Mouse (Mus musculus) v-Abl transformed pro-B cells (cell line): ENCODE measurements around the gene 4430402I18Rik.
"Not testable (repeated sequence)": the region's sequence is repeated elsewhere in the genome, so short reads cannot be mapped to it uniquely, and the experiment has no call there.

Experiments
- in situ Hi-C, 2 experiments: fragments of 400-800 bp; cut with MboI; formaldehyde crosslinking; loops; one replicate each; pipeline ENCODE4 v1.15.1; 2025; ENCODE audit not compliant: unreplicated experiment in 2 of 2

The 4430402I18Rik gene

DNA sequence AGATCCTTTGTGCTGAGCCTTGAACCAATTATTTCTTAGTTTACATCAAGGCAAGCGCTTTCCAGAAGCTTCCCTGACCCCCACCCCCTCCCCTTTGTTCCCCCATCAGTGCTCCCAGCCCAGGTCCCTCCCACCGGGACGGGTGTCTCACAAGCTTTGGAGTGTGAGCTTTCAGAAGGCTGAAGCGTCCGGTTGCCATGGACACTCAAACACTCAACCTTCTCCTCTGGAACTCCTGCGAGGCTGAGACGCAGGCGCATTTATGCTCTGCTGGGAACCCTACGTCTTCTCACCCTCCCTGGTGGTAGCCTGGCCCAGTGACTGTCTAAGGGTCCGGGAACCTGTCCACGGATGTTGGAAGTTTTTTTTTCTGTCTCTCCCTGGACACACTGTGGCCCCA lies at the start of gene 4430402I18Rik:
Gene 4430402I18Rik (minus strand): TSS at position 149 of the 400 bp plus-strand sequence.
- in situ Hi-C loops, result no loop called here

DNA sequence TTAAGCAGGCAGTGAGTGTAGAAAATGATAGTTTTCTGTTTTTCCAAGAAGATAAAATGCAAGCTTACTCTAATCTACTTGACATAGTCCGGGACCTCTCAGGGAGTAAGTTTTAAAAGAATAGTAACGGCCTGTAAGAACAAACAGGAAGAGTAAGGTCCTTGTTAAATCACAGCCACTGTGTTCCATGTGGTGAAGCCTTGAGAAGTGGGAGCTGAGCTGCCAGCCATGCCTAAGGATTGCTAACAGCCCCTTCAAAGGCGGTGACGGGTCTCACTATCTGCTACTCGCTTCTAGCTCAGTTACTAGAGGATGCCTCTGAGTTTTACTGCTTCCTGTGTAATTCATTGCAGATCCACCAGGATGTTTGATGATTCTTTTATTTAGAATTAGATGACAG lies 49.2 kb upstream of the 4430402I18Rik start:
- in situ Hi-C loops, result no loop called here

DNA sequence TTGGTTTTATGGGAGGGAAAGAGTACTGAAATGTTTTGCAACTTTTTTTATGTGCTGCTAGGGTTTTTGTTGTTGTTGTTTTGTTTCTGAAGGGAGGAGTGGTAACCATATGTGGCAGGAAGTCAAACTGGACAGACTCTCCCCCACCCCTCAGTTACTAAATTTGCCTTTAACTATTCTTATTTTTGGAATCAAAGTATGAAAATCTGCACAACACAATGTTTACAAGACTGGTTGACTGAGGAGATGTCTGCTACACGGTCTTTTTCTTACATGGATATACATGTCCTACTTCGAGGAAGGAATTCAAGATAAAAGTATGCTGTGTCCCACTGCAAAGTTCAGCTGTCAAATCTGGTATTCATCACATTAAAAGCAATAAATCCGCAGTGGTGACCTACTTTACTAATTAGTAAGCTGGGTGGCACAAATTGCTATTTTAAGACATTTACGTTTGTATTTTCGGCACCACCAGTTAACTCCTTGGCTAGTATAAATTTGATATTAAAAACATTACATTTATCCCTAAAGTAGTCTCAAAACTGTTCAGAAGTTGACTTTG lies 48.7 kb upstream of the 4430402I18Rik start:
- in situ Hi-C loops, result no loop called here

DNA sequence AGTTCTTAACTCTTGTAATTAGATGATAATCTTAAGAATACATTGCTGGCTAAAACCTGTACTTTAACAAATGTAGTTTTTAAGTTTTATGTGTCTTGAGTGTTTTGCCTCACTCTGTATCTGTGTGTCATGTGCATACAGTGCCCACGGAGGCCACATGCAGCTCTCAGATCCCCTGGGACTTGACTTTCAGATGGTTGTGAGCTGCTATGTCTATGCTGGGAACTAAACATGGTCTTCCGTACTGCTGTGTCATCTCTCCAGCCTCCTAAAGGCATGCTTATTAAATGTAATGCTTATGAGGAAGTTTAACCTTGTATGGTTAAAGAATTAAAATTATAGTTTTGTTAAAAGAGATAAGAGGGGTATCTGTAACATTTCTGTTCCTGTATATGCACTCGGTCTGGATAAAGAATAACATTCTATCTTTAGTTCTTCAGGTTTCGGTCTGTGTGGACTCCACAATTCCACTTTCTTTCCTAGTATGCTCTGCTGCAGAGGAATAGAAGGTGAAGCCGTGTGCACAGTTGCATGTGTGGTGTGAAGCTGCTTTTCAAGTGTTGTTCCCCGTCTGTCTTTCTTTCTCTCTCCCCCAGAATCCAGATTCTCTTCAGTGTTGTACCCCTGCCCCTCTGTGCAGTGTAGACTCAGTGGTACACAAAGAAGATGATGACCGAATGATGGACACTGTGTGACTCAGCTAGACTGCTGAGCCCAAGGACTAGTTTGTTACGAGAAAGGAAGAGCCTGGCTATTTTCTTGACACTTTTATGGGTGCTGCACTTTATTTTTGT lies 48.0 kb upstream of the 4430402I18Rik start:
- in situ Hi-C loops, result no loop called here

DNA sequence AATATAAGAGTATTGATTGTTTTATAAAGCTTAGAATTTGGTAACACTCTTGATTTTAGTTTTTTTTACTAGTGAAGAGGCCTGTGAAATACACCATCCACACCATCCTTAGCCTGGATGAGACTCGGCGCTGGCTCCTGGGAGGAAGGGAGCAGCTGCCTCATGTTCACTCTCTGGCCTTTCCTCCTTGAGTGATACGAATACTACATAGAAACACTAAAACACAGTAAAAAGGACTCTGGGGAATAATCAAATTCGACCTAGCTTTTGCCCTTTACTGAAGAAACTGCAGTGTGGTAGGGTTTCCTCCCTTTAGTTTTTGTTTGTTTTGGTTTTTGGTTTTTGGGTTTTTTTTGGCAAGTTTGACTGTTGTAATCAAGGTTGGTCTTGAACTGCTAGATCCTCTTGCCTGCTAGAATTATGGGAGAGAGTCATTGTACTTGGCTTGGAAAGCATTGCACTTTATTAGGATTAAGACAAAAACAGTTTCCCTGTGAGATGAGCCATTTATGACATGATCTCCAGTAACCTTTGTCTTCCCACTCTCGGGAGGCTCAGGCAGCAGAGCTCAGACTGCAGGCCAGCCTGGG lies 47.0 kb upstream of the 4430402I18Rik start:
- in situ Hi-C loops, result no loop called here

DNA sequence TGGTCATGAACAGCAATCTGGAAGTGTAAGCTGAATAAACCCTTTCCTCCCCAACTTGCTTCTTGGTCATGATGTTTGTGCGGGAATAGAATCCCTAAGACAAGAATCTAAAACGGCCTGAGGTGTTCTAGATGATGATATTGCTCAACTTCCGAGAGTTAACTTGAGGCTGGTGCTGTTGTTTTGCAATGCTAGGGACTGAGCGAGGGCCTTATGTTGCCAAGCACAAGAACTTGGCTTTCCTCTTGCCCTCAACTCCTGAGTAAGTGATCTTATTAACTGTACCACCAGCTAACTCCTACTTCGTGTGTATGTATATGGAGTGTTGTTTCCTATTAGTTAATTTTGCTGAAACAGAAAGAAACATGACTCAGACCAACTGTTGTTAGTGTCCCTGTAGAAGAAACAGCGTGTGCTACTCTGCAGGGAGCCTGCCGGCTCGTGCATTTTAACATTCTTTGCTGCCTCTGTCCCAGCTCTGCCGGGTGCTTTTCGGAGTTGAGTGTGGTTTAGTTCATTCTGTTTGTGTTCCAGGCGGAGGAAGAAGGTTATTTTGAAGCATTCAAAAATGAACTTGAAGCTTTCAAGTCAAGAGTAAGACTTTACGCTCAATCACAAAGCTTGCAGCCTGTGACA lies 43.9 kb upstream of the 4430402I18Rik start:
- in situ Hi-C loops, result no loop called here

DNA sequence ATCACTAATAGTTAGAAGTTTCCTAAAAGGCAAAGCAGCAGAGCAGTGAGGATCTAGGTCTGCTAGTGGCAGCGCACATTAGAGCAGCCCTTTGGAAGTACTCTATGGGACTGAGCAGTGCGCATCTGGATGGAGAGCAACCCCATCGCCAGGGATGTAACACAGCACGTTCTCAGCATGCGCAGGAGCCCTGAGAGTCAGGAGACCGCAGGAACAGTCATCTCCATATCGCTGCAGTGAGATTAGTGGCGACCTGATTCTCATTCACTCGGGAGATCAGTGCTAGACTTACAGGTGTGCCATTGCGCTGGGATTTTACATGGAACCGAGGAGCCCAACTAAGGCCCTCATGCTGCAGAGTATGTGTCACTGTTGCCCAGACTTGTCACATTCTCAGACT lies 41.4 kb upstream of the 4430402I18Rik start:
- in situ Hi-C loops, result no loop called here

DNA sequence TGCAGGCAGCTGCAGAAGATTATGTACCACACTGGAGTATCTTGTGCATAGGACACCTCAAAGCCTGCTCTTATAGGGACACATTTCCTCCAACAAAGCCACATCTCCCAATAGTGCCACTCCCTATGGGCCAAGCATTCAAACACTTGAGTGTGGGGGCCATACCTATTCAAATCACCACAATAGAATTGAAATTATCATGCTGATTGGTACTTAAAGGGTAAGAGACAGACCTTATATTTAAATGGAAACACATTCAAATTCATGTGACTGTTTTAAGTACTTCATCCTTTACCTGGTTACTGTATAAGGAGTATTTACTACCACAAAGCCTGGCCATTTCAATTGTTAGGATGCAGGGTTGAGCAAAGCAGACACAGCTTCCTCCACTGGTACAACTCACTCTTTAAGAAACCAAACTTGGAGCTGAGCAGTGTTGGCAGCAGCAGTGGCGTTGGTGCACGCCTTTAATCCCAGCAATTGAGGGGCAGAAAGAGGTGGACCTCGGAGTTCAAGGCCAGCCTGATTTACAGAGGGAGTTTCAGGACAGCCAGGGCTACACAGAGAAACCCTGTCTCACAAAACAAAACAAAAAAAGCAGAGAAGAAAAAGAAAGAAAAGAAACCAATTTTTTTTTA lies 40.6 kb upstream of the 4430402I18Rik start:
- in situ Hi-C loops, result no loop called here

DNA sequence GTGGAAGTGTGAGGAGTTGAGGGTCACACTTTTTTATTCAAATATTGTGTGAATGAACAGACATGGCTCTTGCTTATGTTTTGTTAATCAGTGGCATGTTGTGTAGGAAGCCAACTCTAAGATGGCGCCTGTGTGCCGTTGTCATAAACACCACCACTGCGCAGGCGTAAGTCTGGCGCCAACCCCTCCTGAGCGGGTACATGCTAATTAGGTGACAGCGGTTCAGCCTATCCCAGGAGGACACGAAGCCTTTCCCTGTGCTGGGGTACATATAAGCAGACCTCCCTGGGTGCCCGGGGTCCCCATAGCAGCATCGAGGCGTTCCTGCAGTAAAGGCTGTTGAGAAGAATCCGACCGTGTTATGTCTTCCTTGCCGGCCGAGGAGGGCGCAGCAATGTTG lies 32.7 kb upstream of the 4430402I18Rik start:
- in situ Hi-C loops, result not testable (repeated sequence)

DNA sequence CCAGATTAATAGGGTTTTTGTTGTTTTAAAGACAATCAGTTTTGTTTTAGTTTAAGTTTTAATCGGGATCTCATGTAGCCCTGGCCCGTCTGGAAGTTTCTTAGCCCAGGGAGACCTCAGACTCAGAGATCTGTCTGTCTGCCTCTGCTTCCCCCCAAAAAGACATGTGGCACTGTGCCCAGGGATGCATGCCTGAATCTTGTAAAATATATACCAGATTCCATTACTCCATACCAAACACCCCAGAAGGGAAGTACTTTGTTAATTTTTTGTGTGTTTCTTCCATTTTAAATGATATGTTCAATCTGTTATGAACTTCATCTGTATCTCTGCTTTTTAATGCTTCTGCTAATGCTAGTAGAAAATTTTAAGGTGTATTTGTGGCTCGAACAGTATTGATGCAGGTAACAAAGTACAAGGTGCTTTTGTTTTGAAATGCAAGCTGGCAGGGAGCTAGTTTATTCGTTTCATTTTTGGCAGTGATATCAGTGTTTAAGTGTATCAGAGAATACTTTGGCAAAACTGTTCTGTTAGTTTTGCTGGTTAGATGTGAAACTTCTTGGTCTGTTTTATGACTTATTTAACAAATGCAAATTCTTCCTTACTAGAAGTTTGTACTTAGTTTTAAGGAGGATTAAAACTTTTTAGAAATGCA lies 30.5 kb upstream of the 4430402I18Rik start:
- in situ Hi-C loops, result loop anchor here in 1 of 2 experiments (5.0 to 25.0 kb wide), 2 partner anchors 44 to 814 kb away; partner anchors contain the start of genes 9930021J03Rik and Ranbp6

DNA sequence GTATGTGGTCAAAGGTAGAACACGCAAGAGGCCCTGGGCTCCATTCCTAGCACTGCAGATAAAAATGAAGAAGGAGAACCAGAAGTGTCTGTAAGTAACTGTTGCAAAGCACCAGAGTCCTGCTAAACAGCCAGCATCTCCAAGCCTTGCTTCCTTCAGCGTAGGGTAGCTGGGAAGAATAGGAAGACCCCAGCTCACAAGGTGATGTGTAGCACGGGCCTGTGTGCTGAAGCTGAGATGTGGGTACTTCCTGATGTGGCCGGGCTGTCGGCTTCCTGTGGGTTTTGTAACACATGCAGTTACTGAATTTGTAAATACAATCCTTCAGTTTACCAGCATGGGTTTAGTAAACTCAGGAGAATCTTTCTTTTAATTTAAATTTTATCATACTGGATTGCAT lies 27.8 kb upstream of the 4430402I18Rik start:
- in situ Hi-C loops, result loop anchor here in 1 of 2 experiments (5.0 to 25.0 kb wide), 2 partner anchors 47 to 817 kb away; partner anchors contain the start of genes 9930021J03Rik and Ranbp6

DNA sequence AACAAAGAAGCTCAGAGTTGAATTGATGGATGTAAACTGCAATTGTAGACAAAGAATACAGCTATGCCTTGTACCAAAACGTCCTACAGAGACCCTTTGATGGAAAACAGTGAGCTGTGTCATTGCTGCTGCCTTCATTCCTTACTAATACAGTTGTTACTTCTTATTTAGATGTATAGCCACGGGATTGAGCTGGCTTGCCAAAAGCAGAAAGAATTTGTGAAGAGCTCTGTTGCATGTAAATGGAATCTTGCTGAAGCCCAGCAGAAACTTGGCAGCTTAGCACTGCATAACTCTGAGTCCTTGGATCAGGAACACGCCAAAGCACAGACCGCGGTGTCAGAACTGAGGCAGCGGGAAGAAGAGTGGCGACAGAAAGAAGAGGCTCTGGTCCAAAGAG lies 27.3 kb upstream of the 4430402I18Rik start:
- in situ Hi-C loops, result loop anchor here in 1 of 2 experiments (5.0 to 25.0 kb wide), 2 partner anchors 47 to 817 kb away; partner anchors contain the start of genes 9930021J03Rik and Ranbp6

DNA sequence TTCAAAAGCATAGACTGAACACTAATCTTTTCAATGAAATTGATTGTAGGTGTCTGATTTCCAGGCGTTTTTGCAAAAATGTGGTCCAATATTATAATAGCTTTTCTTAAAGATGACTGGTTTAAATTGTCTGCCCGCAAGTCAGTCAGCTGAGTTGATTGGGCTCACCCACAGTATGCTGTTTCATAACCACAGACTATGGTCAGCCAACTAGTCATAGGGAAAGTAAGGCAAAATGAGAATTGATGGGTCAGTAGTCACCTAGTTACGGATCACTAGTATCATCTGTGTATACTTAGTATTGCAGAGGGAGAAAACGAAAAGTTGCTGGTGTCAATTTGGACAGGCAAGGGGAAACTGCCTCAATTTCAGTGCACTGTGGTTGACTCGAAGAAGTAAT lies 23.8 kb upstream of the 4430402I18Rik start:
- in situ Hi-C loops, result loop anchor here in 1 of 2 experiments (25.0 kb wide), 1 partner anchor 821 kb away; the partner anchor contains the start of genes 9930021J03Rik and Ranbp6

DNA sequence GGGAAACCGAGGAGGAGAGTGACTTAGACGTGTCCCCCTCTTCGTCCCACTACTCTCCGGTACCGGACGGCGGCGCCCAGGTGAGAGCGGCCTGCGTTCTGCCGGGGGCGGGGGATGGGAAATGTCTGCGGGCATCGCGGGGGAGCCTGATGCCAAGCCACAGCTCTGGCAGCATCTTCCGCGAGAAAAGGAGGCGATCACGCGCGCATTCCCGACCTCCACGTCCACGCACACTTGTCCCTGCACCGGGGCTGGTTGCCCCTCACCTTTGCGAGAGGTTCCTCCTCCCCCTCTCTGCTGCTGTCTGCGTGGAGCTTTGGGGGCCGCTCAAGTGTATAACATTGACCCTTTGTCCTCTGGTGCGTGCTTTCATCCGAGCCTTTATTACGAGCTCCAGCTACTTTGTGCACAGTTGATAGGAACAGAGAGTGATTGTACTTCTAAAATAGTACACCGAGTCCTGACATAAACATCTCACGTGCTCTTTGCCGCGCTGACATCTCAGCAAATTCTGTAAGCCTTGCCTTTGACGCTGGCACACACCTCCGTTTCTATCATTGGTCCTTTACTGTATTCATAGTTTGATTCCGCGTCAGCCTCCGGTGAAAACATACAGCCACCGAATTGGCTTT lies 23.1 kb upstream of the 4430402I18Rik start:
- in situ Hi-C loops, result loop anchor here in 1 of 2 experiments (25.0 kb wide), 1 partner anchor 822 kb away; the partner anchor contains the start of genes 9930021J03Rik and Ranbp6

DNA sequence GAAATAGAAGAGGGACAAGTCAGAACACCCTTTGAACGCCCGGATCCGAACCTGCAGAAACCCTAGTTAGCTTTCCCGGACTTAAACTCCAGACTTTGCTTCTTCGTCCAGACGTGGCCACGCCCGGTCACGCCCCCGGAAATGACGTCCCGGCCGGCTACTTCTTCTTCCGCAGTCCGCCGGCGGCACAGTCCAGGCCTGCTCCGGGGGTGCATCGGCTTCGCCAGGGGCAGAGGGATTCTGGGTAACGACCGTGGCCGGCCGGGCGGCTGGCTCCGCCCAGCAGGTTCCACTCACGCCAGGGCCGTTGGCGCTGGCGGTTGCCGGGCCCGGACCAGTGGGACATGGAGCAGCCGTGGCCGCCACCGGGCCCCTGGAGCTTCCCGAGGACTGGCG lies 22.6 kb upstream of the 4430402I18Rik start, which contains the start of gene Cdc37l1:
Gene Cdc37l1 (plus strand): TSS at position 159 of the 396 bp plus-strand sequence.
- in situ Hi-C loops, result loop anchor here in 1 of 2 experiments (25.0 kb wide), 1 partner anchor 822 kb away; the partner anchor contains the start of genes 9930021J03Rik and Ranbp6

DNA sequence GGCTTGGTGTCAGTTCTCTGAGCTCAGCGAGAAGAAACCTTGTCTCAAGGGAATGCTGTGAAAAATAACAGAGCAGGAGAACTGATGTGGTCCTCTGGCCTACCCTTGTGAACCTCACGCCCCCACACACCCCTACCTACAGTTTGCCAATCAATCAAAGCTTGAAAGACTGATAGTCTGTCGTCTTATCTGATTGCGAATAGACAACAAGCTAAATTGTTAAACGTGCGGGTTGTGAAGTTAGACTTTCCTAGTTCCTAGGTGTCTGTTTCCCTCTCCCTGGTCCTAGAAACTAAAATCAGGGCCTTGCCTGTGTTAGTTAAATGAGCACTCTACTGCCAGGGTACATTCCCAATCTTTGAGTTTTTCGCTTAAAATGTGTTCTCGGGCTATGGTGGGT lies 21.9 kb upstream of the 4430402I18Rik start:
- in situ Hi-C loops, result loop anchor here (5.0 to 25.0 kb wide), 3 partner anchors 263 to 823 kb away; partner anchors contain the start of genes 9930021J03Rik (in 1 of the 2), Jak2 (in 1 of the 2) and Ranbp6 (in 1 of the 2)

DNA sequence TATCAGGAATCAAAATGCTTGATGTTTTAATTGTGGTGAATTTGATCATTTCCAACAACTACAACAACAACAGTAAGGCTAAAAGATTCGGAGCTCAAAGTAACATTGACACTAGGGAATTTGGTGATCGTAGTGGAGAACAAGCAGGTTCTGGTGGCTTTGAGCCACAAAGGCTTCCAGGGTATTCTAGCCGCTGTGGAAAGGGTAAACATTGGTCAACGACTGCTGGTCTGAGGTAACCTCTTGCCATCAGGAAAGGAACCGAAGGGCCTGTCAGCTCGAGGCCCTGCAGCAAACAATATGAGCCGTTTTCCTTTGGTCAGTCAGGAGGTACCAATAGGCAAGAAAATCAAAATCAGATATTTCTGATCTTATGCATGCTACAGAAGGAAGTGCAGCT lies 15.0 kb upstream of the 4430402I18Rik start:
- in situ Hi-C loops, result loop anchor here (5.0 to 25.0 kb wide), 3 partner anchors 75 to 830 kb away; partner anchors contain the start of genes 9930021J03Rik (in 1 of the 2) and Ranbp6 (in 1 of the 2)

DNA sequence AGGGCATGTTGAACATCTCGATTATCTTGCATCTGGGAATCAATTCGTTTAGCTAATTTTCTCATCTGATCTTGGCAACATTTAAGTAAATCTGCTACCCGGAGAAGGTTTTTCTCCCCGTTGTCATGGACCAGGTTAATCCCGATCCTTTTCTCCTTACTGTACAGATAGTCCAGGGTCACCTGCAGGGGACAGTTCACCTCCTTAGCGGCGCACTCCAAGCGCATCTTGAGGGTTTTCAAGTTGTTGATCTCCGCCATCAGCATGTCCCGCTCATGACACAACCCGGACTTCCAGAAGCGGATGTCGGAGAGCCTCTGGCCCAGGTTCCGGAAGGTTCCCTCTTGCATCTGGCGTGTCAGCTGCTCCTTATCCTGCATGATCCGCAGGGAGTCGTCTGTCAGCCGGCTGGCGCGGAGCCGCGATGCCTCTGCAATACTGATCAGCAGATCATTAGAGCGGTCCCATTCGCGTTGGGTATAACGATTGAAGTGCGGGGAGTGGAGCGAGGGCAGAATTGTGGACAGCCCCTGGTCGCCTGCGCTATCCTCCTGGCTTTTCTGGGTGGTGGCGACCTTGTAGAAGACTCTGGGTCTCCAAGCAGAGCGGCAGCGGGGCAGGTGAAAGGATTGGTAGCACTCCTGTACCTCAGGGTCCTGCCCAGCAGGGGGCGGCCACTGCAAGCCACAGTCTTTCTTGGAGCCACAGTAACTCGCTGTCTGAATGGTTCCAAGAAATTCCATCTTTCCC lies 7.4 kb upstream of the 4430402I18Rik start:
- in situ Hi-C loops, result loop anchor here (5.0 to 25.0 kb wide), 7 partner anchors 82 to 837 kb away; partner anchors contain the start of genes 9930021J03Rik (in 1 of the 2), Jak2 (in 1 of the 2) and Ranbp6 (in 1 of the 2)
